17 mouse cellular contexts compared by ENCODE assay signal in the genomic region with DNA sequence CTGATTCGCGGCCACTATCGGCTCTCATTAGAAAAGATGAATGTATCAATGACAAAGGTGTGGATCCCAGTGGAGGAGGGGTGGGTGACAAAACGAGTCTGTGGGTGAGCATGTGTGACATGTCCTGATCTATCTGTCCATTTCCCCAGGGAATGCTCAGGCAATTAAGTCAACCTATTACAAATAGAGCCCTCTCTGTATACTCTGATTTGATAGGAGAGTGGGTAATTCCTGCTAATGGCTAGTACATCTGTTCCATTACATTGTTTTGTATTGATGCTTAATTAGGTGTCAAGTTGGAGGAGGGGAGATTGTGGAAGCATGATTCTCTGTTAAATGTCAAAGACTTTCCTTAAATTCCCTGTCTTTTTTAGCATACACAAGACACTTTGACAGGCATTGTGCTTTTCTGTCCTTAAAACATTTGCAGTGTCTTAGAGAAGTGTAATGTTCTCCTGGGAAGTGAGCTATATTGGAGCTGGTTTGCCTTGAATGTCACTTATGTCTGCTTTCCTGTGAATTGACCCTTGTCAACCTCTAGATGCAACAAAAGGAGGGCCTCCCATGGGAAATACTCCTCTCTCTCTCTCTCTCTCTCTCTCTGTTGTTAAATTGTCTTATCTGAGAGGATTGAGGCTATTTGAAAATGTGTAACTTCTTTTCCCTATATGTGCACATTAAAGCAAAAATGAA. TPM values are rescaled to one million over a fixed set of nuclear protein-coding genes. Genes with fewer than 3 reads are reported as not detected.
A peak's percentile ranks its signal among the peaks of the same experiment; 100 is the strongest.
DNase-seq lines count a peak whose midpoint lies in the region; ATAC-seq and TF ChIP-seq lines count a peak whose summit lies in the region.
"Had no signal": no experiment of that assay in that cellular context is flagged by ENCODE, and none has a peak within 500 bp of the region (broad histone marks: within the 10 kb centered on the region; RNA-seq: fewer than 3 reads in every experiment).

No protein-coding gene starts in this region.

- no peak overlapping the region for H3K4me2 ChIP-seq in forebrain, embryonic 11.5 days (ENCODE audit: low read depth, low read length, severe bottlenecking)
- H3K4me2 ChIP-seq in forebrain, postnatal 0 days (ENCODE audit: low read depth), result no peak overlapping the region
- H3K4me2 ChIP-seq in hindbrain, embryonic 13.5 days, result no peak overlapping the region
- no peak overlapping the region for H3K4me2 ChIP-seq in midbrain, embryonic 15.5 days
- H3K4me2 ChIP-seq: heart, embryonic 15.5 days; limb, embryonic 12.5 days; liver, embryonic 15.5 days had no signal

- H3K36me3 ChIP-seq in forebrain, embryonic 11.5 days (ENCODE audit: control insufficient read depth, insufficient read depth, low read length), result no peaks in the 10 kb centered on the region
- no peaks in the 10 kb centered on the region for H3K36me3 ChIP-seq in forebrain, postnatal 0 days (ENCODE audit: insufficient read depth)
- no peaks in the 10 kb centered on the region for H3K36me3 ChIP-seq in hindbrain, embryonic 13.5 days
- no peaks in the 10 kb centered on the region for H3K36me3 ChIP-seq in midbrain, embryonic 15.5 days (replicated peaks)
- H3K36me3 ChIP-seq: heart, embryonic 15.5 days; limb, embryonic 12.5 days; liver, embryonic 15.5 days had no signal

- no peak for TF ChIP-seq CTCF in forebrain, postnatal 0 days (IDR thresholded peaks at IDR 0.05; ENCODE audit: low read depth)

- peaks cover 35% of the 10 kb centered on the region for H3K27me3 ChIP-seq in forebrain, embryonic 11.5 days (ENCODE audit: control insufficient read depth, insufficient read depth, low read length)
- no peaks in the 10 kb centered on the region for H3K27me3 ChIP-seq in forebrain, postnatal 0 days (ENCODE audit: insufficient read depth, low read length)
- peaks cover 58% of the 10 kb centered on the region for H3K27me3 ChIP-seq in hindbrain, embryonic 13.5 days
- H3K27me3 ChIP-seq in midbrain, embryonic 15.5 days (replicated peaks), result 0 out of 2 replicates have a peak, but pooled peaks cover 12% of the 10 kb centered on the region
- H3K27me3 ChIP-seq: heart, embryonic 15.5 days; limb, embryonic 12.5 days; liver, embryonic 15.5 days had no signal

- no peak overlapping the region for H3K4me3 ChIP-seq in forebrain, embryonic 11.5 days (ENCODE audit: low read depth, low read length)
- H3K4me3 ChIP-seq in forebrain, postnatal 0 days (ENCODE audit: low read depth, low read length), result no peak overlapping the region
- no peak overlapping the region for H3K4me3 ChIP-seq in hindbrain, embryonic 13.5 days
- H3K4me3 ChIP-seq in midbrain, embryonic 15.5 days, result no peak overlapping the region
- H3K4me3 ChIP-seq: heart, embryonic 15.5 days; limb, embryonic 12.5 days; liver, embryonic 15.5 days had no signal

- no peaks in the 10 kb centered on the region for H3K4me1 ChIP-seq in forebrain, embryonic 11.5 days (replicated peaks; ENCODE audit: control insufficient read depth, insufficient read depth, low read length)
- H3K4me1 ChIP-seq in forebrain, postnatal 0 days (ENCODE audit: insufficient read depth), result peaks cover 5% of the 10 kb centered on the region; the same call in 1 of the 2 replicates
- peaks cover 23% of the 10 kb centered on the region for H3K4me1 ChIP-seq in hindbrain, embryonic 13.5 days (replicated peaks)
- peaks cover 18% of the 10 kb centered on the region for H3K4me1 ChIP-seq in midbrain, embryonic 15.5 days
- H3K4me1 ChIP-seq: limb, embryonic 12.5 days; liver, embryonic 15.5 days had no signal

- WGBS in forebrain, embryonic 11.5 days, result 28% methylated on average over 4 of the region's 4 CpGs
- 36% methylated on average over 4 of the region's 4 CpGs for WGBS in forebrain, postnatal 0 days
- WGBS in hindbrain, embryonic 13.5 days, result 17% methylated on average over 4 of the region's 4 CpGs
- 20% methylated on average over 4 of the region's 4 CpGs for WGBS in midbrain, embryonic 15.5 days

- no peaks in the 10 kb centered on the region for H3K9me3 ChIP-seq in forebrain, embryonic 11.5 days (ENCODE audit: control insufficient read depth, low read length)
- H3K9me3 ChIP-seq in forebrain, postnatal 0 days (ENCODE audit: low read length), result no peaks in the 10 kb centered on the region
- no peaks in the 10 kb centered on the region for H3K9me3 ChIP-seq in hindbrain, embryonic 13.5 days
- H3K9me3 ChIP-seq in midbrain, embryonic 15.5 days, result no peaks in the 10 kb centered on the region
- H3K9me3 ChIP-seq: heart, embryonic 15.5 days; limb, embryonic 12.5 days; liver, embryonic 15.5 days had no signal

- no peak overlapping the region for H3K9ac ChIP-seq in forebrain, embryonic 11.5 days (ENCODE audit: low read length)
- no peak overlapping the region for H3K9ac ChIP-seq in forebrain, postnatal 0 days
- H3K9ac ChIP-seq in hindbrain, embryonic 13.5 days, result no peak overlapping the region
- no peak overlapping the region for H3K9ac ChIP-seq in midbrain, embryonic 15.5 days
- H3K9ac ChIP-seq: heart, embryonic 15.5 days; limb, embryonic 12.5 days; liver, embryonic 15.5 days had no signal

- 0 out of 2 replicates have a peak overlapping the region, but pooled peaks have one; percentile 37 for H3K27ac ChIP-seq in forebrain, embryonic 11.5 days (ENCODE audit: low read depth, low read length)
- no peak overlapping the region for H3K27ac ChIP-seq in forebrain, postnatal 0 days (ENCODE audit: low read depth, low read length)
- peak overlapping the region; percentile 69 for H3K27ac ChIP-seq in hindbrain, embryonic 13.5 days
- peak overlapping the region; percentile 10; the same call in 1 of the 2 replicates for H3K27ac ChIP-seq in midbrain, embryonic 15.5 days
- H3K27ac ChIP-seq: heart, embryonic 15.5 days; limb, embryonic 12.5 days; liver, embryonic 15.5 days had no signal

- no peak for DNase-seq in forebrain, embryonic 11.5 days (ENCODE audit: low spot score)
- no peak for DNase-seq in forebrain, postnatal 0 days
- DNase-seq in embryo, embryonic 11 days, result peak; percentile 63
- DNase-seq in thymus, postnatal 25 days, result no peak
- no peak for DNase-seq in left cerebral cortex, adult 8-10 months (ENCODE audit: low spot score in 2 of 2)
- no peak for DNase-seq in left cerebral cortex, adult 9 months (ENCODE audit: low spot score in 2 of 2)
- DNase-seq: adrenal gland, postnatal 14 days; cerebellum, adult 9-11 months; kidney, adult 2 months; lung, postnatal 14 days; right cerebral cortex, postnatal 14 days had no signal

- ATAC-seq in forebrain, embryonic 11.5 days (replicated peaks; ENCODE audit: low FRiP score), result peak; percentile 82
- no peak for ATAC-seq in forebrain, postnatal 0 days
- ATAC-seq in hindbrain, embryonic 13.5 days (ENCODE audit: low FRiP score), result peak; percentile 85
- 0 out of 2 replicates have a peak, but pooled peaks have one; percentile 31 for ATAC-seq in midbrain, embryonic 15.5 days (replicated peaks)

RNA-seq across cellular contexts. Expression of gene Cacna2d1, which starts 58.9 kb away (rescaled TPM):
- 19.8 and 21.9 TPM in 2 replicates for polyA plus RNA-seq in forebrain, embryonic 11.5 days (2014; fragmentation: Nextera tagmentation; extraction: Ambion mirVana)
- total RNA-seq in forebrain, postnatal 0 days (2014; rRNA removed), result 68.2 and 80.4 TPM in 2 replicates
- 15.1 and 28.5 TPM in 2 replicates for polyA plus RNA-seq in forebrain, postnatal 0 days (2015; fragmentation: Nextera tagmentation; extraction: Ambion mirVana)
- polyA plus RNA-seq in hindbrain, embryonic 13.5 days (2015; fragmentation: Nextera tagmentation; extraction: Ambion mirVana), result 38.5 and 38.7 TPM in 2 replicates
- 37.0 and 40.5 TPM in 2 replicates for polyA plus RNA-seq in midbrain, embryonic 15.5 days (2015; fragmentation: Nextera tagmentation; extraction: Ambion mirVana)
- 100 to 1,000 TPM; 146 to 167 (median 156) TPM for total RNA-seq in left cerebral cortex, adult 8-10 months (2022)
- total RNA-seq: megakaryocyte-erythroid progenitor cell, adult 5-6 weeks had no signal
